ENCODE assay signal across 33 mouse cellular contexts in genomic region chr10:93323659-93324058, GRCm38 (mm10).
"Had no signal": no experiment of that assay in that cellular context is flagged by ENCODE, and none has a peak within 500 bp of the region (broad histone marks: within the 10 kb centered on the region; RNA-seq: fewer than 3 reads in every experiment).

No protein-coding gene starts in this region.

- H3K9me3 ChIP-seq: heart, embryonic 13.5 days; heart, embryonic 15.5 days; hindbrain, embryonic 10.5 days; hindbrain, embryonic 12.5 days; hindbrain, embryonic 13.5 days; hindbrain, embryonic 15.5 days; intestine, embryonic 15.5 days; kidney, embryonic 15.5 days had no signal

- H3K4me3 ChIP-seq: heart, embryonic 13.5 days; heart, embryonic 15.5 days; hindbrain, embryonic 10.5 days; hindbrain, embryonic 12.5 days; hindbrain, embryonic 13.5 days; hindbrain, embryonic 15.5 days; intestine, embryonic 15.5 days; kidney, embryonic 15.5 days; layer of hippocampus, adult 2 months; left cerebral cortex, adult 2 months had no signal

- H3K9ac ChIP-seq: heart, embryonic 13.5 days; heart, embryonic 15.5 days; hindbrain, embryonic 12.5 days; hindbrain, embryonic 13.5 days; hindbrain, embryonic 14.5 days; hindbrain, embryonic 15.5 days; intestine, embryonic 15.5 days; kidney, embryonic 15.5 days had no signal

- DNase-seq: heart, postnatal 10 days; heart, postnatal 14 days; heart, postnatal 36 days; heart, postnatal 4 days; kidney, adult 11 months; kidney, adult 18-20 months; kidney, adult 2 months; kidney, adult 8-10 months; kidney, adult 9 months; kidney, postnatal 10 days; kidney, postnatal 14 days; kidney, postnatal 25 days; kidney, postnatal 36 days; kidney, postnatal 4 days; layer of hippocampus, adult 9-11 months; layer of hippocampus, postnatal 36 days had no signal

- H3K4me1 ChIP-seq: hindbrain, embryonic 13.5 days; hindbrain, embryonic 15.5 days had no signal

- H3K27me3 ChIP-seq: heart, embryonic 13.5 days; heart, embryonic 15.5 days; hindbrain, embryonic 12.5 days; hindbrain, embryonic 13.5 days; hindbrain, embryonic 15.5 days; intestine, embryonic 15.5 days; kidney, embryonic 15.5 days had no signal

- H3K27ac ChIP-seq: heart, embryonic 13.5 days; heart, embryonic 15.5 days; hindbrain, embryonic 10.5 days; hindbrain, embryonic 12.5 days; hindbrain, embryonic 13.5 days; hindbrain, embryonic 14.5 days; hindbrain, embryonic 15.5 days; hindbrain, postnatal 0 days; intestine, embryonic 15.5 days; kidney, embryonic 15.5 days; kidney, postnatal 0 days; layer of hippocampus, adult 2 months; left cerebral cortex, adult 2 months had no signal

- H3K36me3 ChIP-seq: heart, embryonic 13.5 days; heart, embryonic 15.5 days; hindbrain, embryonic 10.5 days; hindbrain, embryonic 12.5 days; hindbrain, embryonic 13.5 days; hindbrain, embryonic 15.5 days; intestine, embryonic 15.5 days; kidney, embryonic 15.5 days had no signal

- ATAC-seq: hindbrain, embryonic 16.5 days; hindbrain, postnatal 0 days; inflammation-experienced regulatory T-cells, adult 6 months; intestine, embryonic 15.5 days; intestine, embryonic 16.5 days; intestine, postnatal 0 days had no signal
